Mouse (Mus musculus) hindbrain, embryonic 14.5 days (tissue): ENCODE measurements around the gene Cnnm2. TPM values are rescaled to one million over a fixed set of nuclear protein-coding genes. Genes with fewer than 3 reads are reported as not detected.
"Not testable (repeated sequence)": the region's sequence is repeated elsewhere in the genome, so short reads cannot be mapped to it uniquely, and the experiment has no call there.

ENCODE experiments used
- ATAC-seq: fragments of 200-750 bp; cut with Nextera tagmentation; 2 replicates; pipeline ENCODE4 v1.8.0; 2017; ENCODE audit warnings: moderate number of reproducible peaks, mild to moderate bottlenecking, moderate TSS enrichment, moderate library complexity; ENCODE audit not compliant: low FRiP score
- DNase-seq: peaks from one replicate; pipeline ENCODE4 v3.0.0-alpha.2; 2015; ENCODE audit warnings: low spot score
- H3K27ac ChIP-seq: fragments of 300-500 bp; sonication (generic); 2 replicates; pipeline ENCODE4 v1.5.1; 2014; ENCODE audit warnings: mild to moderate bottlenecking, moderate library complexity
- H3K27me3 ChIP-seq: fragments of 300-500 bp; sonication (generic); 2 replicates; pipeline ENCODE4 v1.6.1; 2014; ENCODE audit warnings: mild to moderate bottlenecking, low read length, mixed read lengths; ENCODE audit not compliant: control insufficient read depth, insufficient read depth
- H3K36me3 ChIP-seq: fragments of 300-500 bp; sonication (generic); replicated peaks from 2 replicates; pipeline ENCODE4 v1.6.1; 2014; ENCODE audit not compliant: control insufficient read depth, insufficient read depth
- H3K4me1 ChIP-seq: fragments of 300-500 bp; sonication (generic); replicated peaks from 2 replicates; pipeline ENCODE4 v1.6.1; 2014; ENCODE audit warnings: antibody characterized with exemption, low read length, mixed read lengths; ENCODE audit not compliant: control insufficient read depth, insufficient read depth
- H3K4me2 ChIP-seq: fragments of 300-500 bp; sonication (generic); replicated peaks from 2 replicates; pipeline ENCODE4 v1.6.1; 2014; ENCODE audit warnings: mild to moderate bottlenecking, moderate library complexity
- H3K4me3 ChIP-seq: fragments of 300-500 bp; sonication (generic); replicated peaks from 2 replicates; pipeline ENCODE4 v1.5.1; 2014; ENCODE audit warnings: mild to moderate bottlenecking, low read length
- H3K9ac ChIP-seq: fragments of 300-500 bp; sonication (generic); 2 replicates; pipeline ENCODE4 v1.6.1; 2014
- H3K9me3 ChIP-seq: fragments of 300-500 bp; sonication (generic); 2 replicates; pipeline ENCODE4 v1.6.1; 2016; ENCODE audit warnings: low read length; ENCODE audit not compliant: control insufficient read depth
- WGBS: fragments of 180-500 bp; shearing (Covaris S2); extraction: QIAGEN DNeasy Blood & Tissue Kit; methylation state at CpG from one replicate; pipeline ENCODE4 v1.1.7; 2014; 5-methylcytosine and 5-hydroxymethylcytosine counted together
- polyA plus RNA-seq: library from polyadenylated mRNA; unstranded; fragments of >200 nt; fragmentation: Nextera tagmentation; extraction: Ambion mirVana; gene quantifications from 2 replicates; pipeline ENCODE4 v1.2.1, GENCODE M21; 2014

Gene Cnnm2
- polyA plus RNA-seq, 1 experiment from 2014 or later: 10.8 TPM

DNA sequence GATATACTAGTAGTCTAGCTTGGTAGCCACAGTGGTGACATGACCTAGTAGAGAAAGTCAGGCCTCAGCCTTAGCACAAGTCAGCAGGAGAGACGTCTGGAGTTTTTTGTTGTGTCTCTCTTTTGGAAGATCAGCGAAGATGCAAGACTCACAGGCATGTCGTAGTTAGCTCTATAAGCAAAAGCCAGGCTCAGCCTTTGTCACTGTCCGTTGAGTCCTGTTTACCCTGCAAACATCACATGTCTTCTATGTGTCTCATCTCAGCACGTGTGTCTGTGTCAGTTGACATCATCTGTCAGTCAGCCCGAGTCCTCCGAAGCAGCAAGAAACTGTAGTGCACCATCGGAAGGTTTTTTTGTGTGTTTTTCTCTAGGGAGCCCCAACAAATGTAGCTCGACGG, 30.0 kb upstream of the Cnnm2 start:
- Histone ChIP-seq H3K36me3 (no peaks in the 10 kb centered on the region; the same call in 1 of the 2 replicates), H3K9ac (no peak overlapping the region), H3K27me3 (no peaks in the 10 kb centered on the region), H3K4me2 (no peak overlapping the region), H3K4me1 (no peaks in the 10 kb centered on the region), H3K4me3 (no peak overlapping the region), H3K9me3 (no peaks in the 10 kb centered on the region), H3K27ac (no peak overlapping the region)
- DNase-seq: no peak
- no peak for ATAC-seq
- 81% methylated on average over 10 of the region's 10 CpGs for WGBS

GRCm38 (mm10) chr19:46732673-46733072, 28.7 kb upstream of the Cnnm2 start:
- H3K4me2 ChIP-seq, DNase-seq, H3K4me3 ChIP-seq, ATAC-seq, H3K9ac ChIP-seq, H3K36me3 ChIP-seq, H3K9me3 ChIP-seq, H3K27ac ChIP-seq, H3K27me3 ChIP-seq, H3K4me1 ChIP-seq: not testable (repeated sequence)
- 98% methylated on average over 5 of the region's 5 CpGs for WGBS

DNA sequence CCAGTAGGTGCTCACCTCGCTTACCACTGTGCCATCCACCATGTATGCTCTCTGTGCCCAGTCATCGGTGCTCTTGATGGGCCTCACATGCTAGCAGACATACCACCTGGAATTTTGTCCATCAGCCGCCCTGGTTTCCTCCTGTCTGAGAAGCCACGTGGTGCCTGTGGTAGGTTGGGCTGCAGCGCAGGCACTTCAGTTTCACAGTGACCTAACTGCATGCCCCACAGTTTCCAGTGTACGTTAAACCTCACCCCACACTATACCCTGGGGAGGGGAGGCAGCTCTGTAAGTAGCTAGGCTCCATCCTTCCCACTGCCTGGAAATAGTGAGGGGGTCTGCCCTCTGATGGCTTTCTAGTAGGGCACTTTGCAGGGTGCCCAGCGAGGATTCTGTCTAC, 27.8 kb upstream of the Cnnm2 start:
- Histone ChIP-seq H3K27ac (no peak overlapping the region), H3K4me2 (no peak overlapping the region), H3K36me3 (no peaks in the 10 kb centered on the region; the same call in 1 of the 2 replicates), H3K9ac (no peak overlapping the region), H3K4me1 (no peaks in the 10 kb centered on the region), H3K4me3 (no peak overlapping the region), H3K9me3 (no peaks in the 10 kb centered on the region), H3K27me3 (no peaks in the 10 kb centered on the region)
- ATAC-seq (no peak), DNase-seq (no peak)
- 91% methylated on average over 7 of the region's 7 CpGs for WGBS

- no peaks in the 10 kb centered on the region for H3K36me3 ChIP-seq
- H3K27me3 ChIP-seq: no peaks in the 10 kb centered on the region
- no peak overlapping the region for H3K4me2 ChIP-seq
- H3K27ac ChIP-seq: no peak overlapping the region
- no peak overlapping the region for H3K4me3 ChIP-seq
- DNase-seq (no peak), ATAC-seq (no peak)
- H3K4me1 ChIP-seq: no peaks in the 10 kb centered on the region
- 72% methylated on average over 5 of the region's 5 CpGs for WGBS
- H3K9ac ChIP-seq: no peak overlapping the region
- no peaks in the 10 kb centered on the region for H3K9me3 ChIP-seq
Measured at GRCm38 (mm10) chr19:46735241-46735640, 26.2 kb upstream of the Cnnm2 start.

GRCm38 (mm10) chr19:46737106-46737505, 24.3 kb upstream of the Cnnm2 start:
- Histone ChIP-seq H3K27ac (no peak overlapping the region), H3K9me3 (no peaks in the 10 kb centered on the region), H3K9ac (no peak overlapping the region), H3K27me3 (no peaks in the 10 kb centered on the region), H3K4me3 (no peak overlapping the region), H3K36me3 (no peaks in the 10 kb centered on the region), H3K4me1 (no peaks in the 10 kb centered on the region), H3K4me2 (no peak overlapping the region)
- 82% methylated on average over 7 of the region's 7 CpGs for WGBS
- DNase-seq (no peak), ATAC-seq (no peak)

DNA sequence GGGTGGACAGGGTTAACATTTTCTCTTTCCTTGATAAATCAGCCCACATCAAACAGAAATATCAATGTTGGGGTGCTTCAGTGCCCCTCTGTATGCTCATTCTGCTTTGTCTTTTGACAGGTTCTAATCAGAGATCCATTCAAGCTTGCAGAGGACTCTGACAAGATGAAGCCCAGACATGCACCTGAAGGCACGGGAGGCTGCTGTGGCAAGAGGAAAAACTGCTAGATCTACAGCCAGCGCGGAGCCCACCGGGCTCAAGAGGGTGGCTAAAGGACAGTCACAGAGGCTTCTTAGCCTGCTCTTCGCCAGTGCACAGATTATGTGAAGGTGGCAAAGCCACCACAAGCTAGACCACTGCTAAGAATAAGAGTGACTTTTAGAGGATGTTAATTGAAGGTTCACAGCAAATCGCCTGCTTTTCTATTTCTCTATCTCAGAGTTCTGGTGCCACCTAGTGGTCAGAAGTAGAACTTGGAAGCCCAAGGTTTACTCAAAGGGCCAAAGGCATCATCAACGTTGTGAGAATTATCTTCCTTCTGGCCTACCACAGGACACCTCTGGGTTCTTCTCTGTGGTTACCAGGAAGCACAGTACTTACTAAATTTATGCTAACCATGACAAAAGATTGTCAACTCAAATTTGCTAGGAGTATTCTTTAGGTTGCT, 20.9 kb upstream of the Cnnm2 start:
- ATAC-seq: no peak
- WGBS: 54% methylated on average over 7 of the region's 7 CpGs

DNA sequence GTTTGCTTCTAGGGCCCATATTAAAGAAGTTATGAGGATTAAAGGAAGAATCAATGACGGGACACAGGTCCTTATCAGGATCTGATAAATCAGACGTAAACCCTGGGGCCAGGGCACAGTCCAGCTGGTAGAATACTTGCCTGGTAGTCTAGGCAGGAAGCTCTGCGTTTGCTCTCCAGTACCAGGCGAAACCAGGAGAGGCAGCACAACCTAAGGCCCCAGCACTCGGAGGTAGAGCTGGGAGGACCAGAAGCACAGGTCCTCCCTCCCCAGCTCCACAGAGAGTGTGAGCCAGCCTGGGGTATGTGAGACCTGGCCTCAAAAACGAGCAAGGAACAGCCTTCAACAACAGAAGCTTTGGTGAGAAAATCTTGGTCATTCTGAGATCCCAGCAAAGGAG, 19.8 kb upstream of the Cnnm2 start:
- DNase-seq (no peak), ATAC-seq (no peak)
- H3K9ac ChIP-seq: no peak overlapping the region
- no peaks in the 10 kb centered on the region for H3K27me3 ChIP-seq
- no peaks in the 10 kb centered on the region for H3K9me3 ChIP-seq
- H3K4me2 ChIP-seq: no peak overlapping the region
- WGBS: 46% methylated on average over 6 of the region's 6 CpGs
- H3K36me3 ChIP-seq: no peaks in the 10 kb centered on the region
- H3K4me3 ChIP-seq: no peak overlapping the region
- no peaks in the 10 kb centered on the region for H3K4me1 ChIP-seq
- no peak overlapping the region for H3K27ac ChIP-seq

More for the DNA sequence above, 20.9 kb upstream of the Cnnm2 start:
- no peaks in the 10 kb centered on the region for H3K4me1 ChIP-seq
- H3K27ac ChIP-seq: no peak overlapping the region
- H3K27me3 ChIP-seq: no peaks in the 10 kb centered on the region
- peak; percentile 89 for DNase-seq
- H3K4me3 ChIP-seq: no peak overlapping the region
- no peak overlapping the region for H3K9ac ChIP-seq
- no peak overlapping the region for H3K4me2 ChIP-seq
- H3K9me3 ChIP-seq: no peaks in the 10 kb centered on the region
- H3K36me3 ChIP-seq: no peaks in the 10 kb centered on the region

DNA sequence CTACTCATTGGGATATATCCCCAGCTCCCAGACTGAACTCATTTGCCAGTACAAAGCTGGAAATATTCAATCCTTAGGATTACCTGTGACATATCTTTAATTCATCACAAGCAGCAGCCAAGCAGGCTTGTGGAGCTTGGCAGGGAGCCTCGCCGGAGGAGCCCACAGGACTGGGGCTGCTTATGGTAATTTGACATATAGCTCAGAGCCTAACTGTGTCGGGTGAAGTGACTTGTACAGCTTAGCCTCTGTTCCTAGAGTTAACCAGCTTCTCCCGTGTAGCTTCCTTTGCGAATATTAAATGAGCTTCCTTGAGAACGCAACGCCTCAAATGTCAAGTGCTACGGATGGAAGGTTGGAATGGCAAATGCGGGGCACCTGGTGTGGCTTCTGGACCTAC, 16.7 kb upstream of the Cnnm2 start:
- DNase-seq (no peak), ATAC-seq (no peak)
- Histone ChIP-seq H3K27me3 (no peaks in the 10 kb centered on the region), H3K9me3 (no peaks in the 10 kb centered on the region), H3K4me1 (no peaks in the 10 kb centered on the region), H3K4me3 (no peak overlapping the region), H3K9ac (no peak overlapping the region), H3K4me2 (no peak overlapping the region), H3K36me3 (no peaks in the 10 kb centered on the region), H3K27ac (no peak overlapping the region)
- 64% methylated on average over 9 of the region's 9 CpGs for WGBS

GRCm38 (mm10) chr19:46747799-46748198, 13.6 kb upstream of the Cnnm2 start:
- H3K4me1 ChIP-seq: no peaks in the 10 kb centered on the region
- H3K9me3 ChIP-seq: no peaks in the 10 kb centered on the region
- no peak overlapping the region for H3K9ac ChIP-seq
- no peak overlapping the region for H3K4me3 ChIP-seq
- no peak for ATAC-seq
- no peaks in the 10 kb centered on the region for H3K27me3 ChIP-seq
- no peak overlapping the region for H3K27ac ChIP-seq
- no peak overlapping the region for H3K4me2 ChIP-seq
- H3K36me3 ChIP-seq: no peaks in the 10 kb centered on the region
- 91% methylated on average over 3 of the region's 3 CpGs for WGBS
- DNase-seq: no peak

DNA sequence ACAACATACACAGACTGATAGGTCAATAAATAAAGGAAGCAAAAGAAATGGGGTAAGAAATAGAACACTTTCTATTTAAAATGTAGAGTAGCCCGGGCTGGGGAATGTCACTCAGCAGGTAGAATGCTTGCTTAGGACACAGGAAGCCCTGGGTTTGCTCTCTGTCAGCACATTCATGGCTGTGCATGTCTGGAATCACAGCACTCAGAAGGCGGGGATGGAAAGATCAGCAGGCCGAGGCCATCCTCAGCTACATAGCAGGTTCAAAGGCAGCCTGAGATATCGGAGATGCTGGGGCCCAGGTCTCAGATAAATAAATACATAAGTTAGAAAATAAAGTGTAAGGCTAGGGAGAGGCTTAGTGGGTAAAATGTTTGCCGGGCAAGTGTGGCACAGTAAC, 9.2 kb upstream of the Cnnm2 start:
- H3K27ac ChIP-seq: no peak overlapping the region
- H3K4me2 ChIP-seq: no peak overlapping the region
- H3K4me1 ChIP-seq: no peaks in the 10 kb centered on the region
- no peak overlapping the region for H3K9ac ChIP-seq
- no peak for ATAC-seq
- H3K4me3 ChIP-seq: no peak overlapping the region
- no peaks in the 10 kb centered on the region for H3K27me3 ChIP-seq
- no peak for DNase-seq
- no peaks in the 10 kb centered on the region for H3K36me3 ChIP-seq
- WGBS: 92% methylated on average over 5 of the region's 5 CpGs
- no peaks in the 10 kb centered on the region for H3K9me3 ChIP-seq
